Mouse (Mus musculus) heart, embryonic 12.5 days (tissue): ENCODE measurements at regions not wholly inside any gene's neighbourhood (a gene's known extent, or its start where the extent isn't known, plus 50 kb on each side); places are given as distances from the start of the nearest gene placed in this dataset.

ENCODE experiments used
- ATAC-seq: fragments of 200-750 bp; cut with Nextera tagmentation; 2 replicates; pipeline ENCODE4 v1.8.0; 2017; ENCODE audit warnings: moderate TSS enrichment, moderate library complexity; ENCODE audit not compliant: insufficient number of reproducible peaks, low FRiP score
- H3K27ac ChIP-seq: fragments of 300-500 bp; sonication (generic); 2 replicates; pipeline ENCODE4 v1.5.1; 2016; ENCODE audit warnings: mild to moderate bottlenecking, moderate library complexity; ENCODE audit not compliant: poor library complexity, severe bottlenecking
- H3K27me3 ChIP-seq: fragments of 300-500 bp; sonication (generic); replicated peaks from 2 replicates; pipeline ENCODE4 v1.6.1; 2016; ENCODE audit warnings: mild to moderate bottlenecking, moderate library complexity
- H3K36me3 ChIP-seq: fragments of 300-500 bp; sonication (generic); 2 replicates; pipeline ENCODE4 v1.6.1; 2016; ENCODE audit warnings: mild to moderate bottlenecking, moderate library complexity
- H3K4me1 ChIP-seq: fragments of 300-500 bp; sonication (generic); replicated peaks from 2 replicates; pipeline ENCODE4 v1.6.1; 2016; ENCODE audit warnings: mild to moderate bottlenecking
- H3K4me2 ChIP-seq: fragments of 300-500 bp; sonication (generic); 2 replicates; pipeline ENCODE4 v1.6.1; 2016; ENCODE audit warnings: mild to moderate bottlenecking, moderate library complexity
- H3K4me3 ChIP-seq: fragments of 300-500 bp; sonication (generic); 2 replicates; pipeline ENCODE4 v1.5.1; 2016; ENCODE audit warnings: mild to moderate bottlenecking
- H3K9ac ChIP-seq: fragments of 300-500 bp; sonication (generic); 2 replicates; pipeline ENCODE4 v1.6.1; 2016; ENCODE audit warnings: mild to moderate bottlenecking, moderate library complexity
- H3K9me3 ChIP-seq: fragments of 300-500 bp; sonication (generic); replicated peaks from 2 replicates; pipeline ENCODE4 v1.6.1; 2016; ENCODE audit warnings: mild to moderate bottlenecking, moderate library complexity
- WGBS: fragments of 180-500 bp; shearing (Covaris S2); methylation state at CpG from one replicate; pipeline ENCODE4 v1.1.7; 2016; 5-methylcytosine and 5-hydroxymethylcytosine counted together

DNA sequence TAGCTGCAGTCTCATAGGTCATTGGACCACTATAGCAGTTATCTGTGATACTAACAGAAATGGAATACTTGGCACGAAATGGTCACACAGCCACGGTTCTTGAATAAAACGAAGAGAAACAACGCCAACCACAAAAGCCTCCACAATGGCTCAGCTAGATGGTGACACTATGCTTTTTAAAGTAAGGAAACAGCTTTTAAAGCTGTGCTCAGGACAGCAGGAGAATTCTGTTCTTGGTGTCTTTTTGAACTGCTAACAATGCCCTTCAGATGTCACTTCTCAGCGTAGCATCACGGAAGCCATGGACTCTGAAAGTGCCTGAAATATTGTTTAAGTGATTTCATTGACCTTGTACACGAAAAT, 135.7 kb downstream of the Klhl25 start:
- Histone ChIP-seq H3K27me3 (no peaks in the 10 kb centered on the region; the same call in 1 of the 2 replicates), H3K4me3 (no peak overlapping the region), H3K4me2 (peak overlapping the region; percentile 44), H3K36me3 (no peaks in the 10 kb centered on the region), H3K4me1 (no peaks in the 10 kb centered on the region), H3K9ac (no peak overlapping the region), H3K27ac (no peak overlapping the region), H3K9me3 (no peaks in the 10 kb centered on the region)
- no peak for ATAC-seq
- 55% methylated on average over 7 of the region's 7 CpGs for WGBS

DNA sequence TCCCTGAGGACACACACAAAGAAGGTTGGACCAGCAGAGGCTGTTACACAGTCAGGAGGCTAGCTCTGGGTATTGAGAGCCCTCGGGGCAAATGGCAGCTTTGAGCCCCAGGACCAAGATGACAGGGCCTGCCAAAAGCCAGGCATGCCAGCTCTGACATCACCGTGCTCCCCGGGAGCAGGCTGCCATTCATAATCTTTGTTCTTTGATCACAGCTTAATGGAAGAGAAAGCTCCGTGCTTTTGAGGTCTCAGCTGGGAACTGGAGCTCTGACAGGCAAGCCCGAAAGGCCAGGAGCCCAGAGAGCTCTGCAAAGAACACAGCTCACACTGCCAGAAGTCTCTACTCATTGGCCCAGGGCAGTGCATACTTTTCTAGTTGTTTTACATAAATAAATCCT, 150.7 kb downstream of the Klhl25 start:
- no peaks in the 10 kb centered on the region for H3K36me3 ChIP-seq
- no peak overlapping the region for H3K4me3 ChIP-seq
- H3K4me1 ChIP-seq = no peaks in the 10 kb centered on the region
- H3K27me3 ChIP-seq = no peaks in the 10 kb centered on the region
- no peak overlapping the region for H3K27ac ChIP-seq
- WGBS = 35% methylated on average over 5 of the region's 5 CpGs
- no peak for ATAC-seq
- H3K4me2 ChIP-seq = no peak overlapping the region
- no peaks in the 10 kb centered on the region for H3K9me3 ChIP-seq
- no peak overlapping the region for H3K9ac ChIP-seq

DNA sequence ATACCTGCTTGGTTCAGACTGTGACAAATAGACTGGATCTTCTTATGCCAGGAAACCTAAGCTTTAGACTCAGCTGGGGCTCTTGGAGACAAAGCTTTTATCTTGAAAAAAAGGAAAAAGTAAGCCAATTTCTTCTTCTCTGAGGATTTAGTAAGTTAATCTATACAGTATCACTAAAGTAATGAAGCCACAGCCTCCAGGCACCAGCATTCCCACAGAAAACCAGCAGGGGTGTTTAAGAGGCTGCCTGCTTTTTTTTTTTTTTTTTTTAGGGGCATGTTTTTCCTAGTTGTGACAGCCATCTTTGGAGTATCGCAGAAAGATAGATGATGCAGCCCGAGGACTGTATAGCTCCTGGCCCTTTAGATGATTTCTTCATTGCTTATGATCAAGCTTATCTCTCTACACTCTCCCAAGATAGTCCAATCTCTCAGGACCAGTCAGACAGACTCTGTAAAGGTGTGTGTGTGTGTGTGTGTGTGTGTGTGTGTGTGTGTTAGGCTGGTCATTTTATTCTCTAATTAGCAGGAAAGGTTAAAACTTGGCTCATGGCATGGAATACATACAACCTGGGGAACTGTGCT, 151.3 kb downstream of the Klhl25 start:
- Histone ChIP-seq H3K4me1 (no peaks in the 10 kb centered on the region), H3K4me3 (no peak overlapping the region), H3K9me3 (no peaks in the 10 kb centered on the region), H3K4me2 (no peak overlapping the region), H3K27me3 (no peaks in the 10 kb centered on the region), H3K9ac (no peak overlapping the region), H3K36me3 (no peaks in the 10 kb centered on the region), H3K27ac (no peak overlapping the region)
- WGBS = 70% methylated on average over 2 of the region's 2 CpGs
- ATAC-seq = no peak

DNA sequence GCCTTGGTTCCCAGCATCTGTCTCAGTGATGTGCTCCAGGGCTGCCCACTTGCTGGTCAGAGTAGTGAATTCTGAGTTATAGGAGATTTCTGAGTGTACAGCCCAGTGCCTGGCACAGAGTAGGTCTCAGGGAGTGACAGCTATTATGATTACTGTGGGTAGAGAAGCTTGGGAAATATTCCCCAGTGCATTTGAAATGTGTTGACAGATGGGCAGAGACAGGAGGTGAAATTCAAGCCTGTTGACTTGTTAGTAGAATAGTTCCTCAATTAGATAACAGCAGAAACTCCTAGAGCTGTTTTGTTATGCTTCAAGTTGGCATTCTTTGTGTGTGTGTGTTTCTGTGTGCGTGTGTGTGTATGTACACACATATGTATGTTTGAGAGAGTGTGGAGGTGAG, 152.9 kb downstream of the Klhl25 start:
- no peak overlapping the region for H3K27ac ChIP-seq
- WGBS = 73% methylated on average over 1 of the region's 1 CpGs
- no peak overlapping the region for H3K9ac ChIP-seq
- no peaks in the 10 kb centered on the region for H3K4me1 ChIP-seq
- no peak overlapping the region for H3K4me3 ChIP-seq
- no peaks in the 10 kb centered on the region for H3K27me3 ChIP-seq
- no peaks in the 10 kb centered on the region for H3K9me3 ChIP-seq
- H3K4me2 ChIP-seq = no peak overlapping the region
- H3K36me3 ChIP-seq = no peaks in the 10 kb centered on the region
- no peak for ATAC-seq

DNA sequence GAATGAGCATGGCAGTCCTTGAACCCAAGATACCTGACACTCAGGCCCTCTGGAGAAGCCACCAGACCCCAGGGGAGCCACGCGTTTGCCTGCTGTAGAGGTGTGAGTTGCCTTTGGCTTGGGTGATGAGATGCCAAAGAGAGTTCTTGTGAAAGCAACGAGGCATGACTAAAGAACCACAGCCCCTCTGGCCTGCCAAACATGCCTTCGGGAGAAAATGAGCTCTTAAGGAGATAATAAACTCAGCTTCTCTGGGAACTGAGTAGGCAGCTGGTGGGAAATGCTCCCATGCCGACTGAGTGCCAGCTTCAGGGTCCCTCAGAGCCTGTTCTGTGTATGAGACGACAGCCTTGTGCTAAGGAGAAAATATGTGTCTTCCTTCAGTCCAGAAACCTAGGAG, 160.1 kb downstream of the Klhl25 start:
- no peaks in the 10 kb centered on the region for H3K27me3 ChIP-seq
- WGBS = 55% methylated on average over 6 of the region's 6 CpGs
- no peak overlapping the region for H3K4me2 ChIP-seq
- no peak overlapping the region for H3K9ac ChIP-seq
- ATAC-seq = no peak
- no peaks in the 10 kb centered on the region for H3K4me1 ChIP-seq
- no peaks in the 10 kb centered on the region for H3K36me3 ChIP-seq
- no peak overlapping the region for H3K4me3 ChIP-seq
- no peak overlapping the region for H3K27ac ChIP-seq
- H3K9me3 ChIP-seq = peaks cover 4% of the 10 kb centered on the region; the same call in 1 of the 2 replicates

DNA sequence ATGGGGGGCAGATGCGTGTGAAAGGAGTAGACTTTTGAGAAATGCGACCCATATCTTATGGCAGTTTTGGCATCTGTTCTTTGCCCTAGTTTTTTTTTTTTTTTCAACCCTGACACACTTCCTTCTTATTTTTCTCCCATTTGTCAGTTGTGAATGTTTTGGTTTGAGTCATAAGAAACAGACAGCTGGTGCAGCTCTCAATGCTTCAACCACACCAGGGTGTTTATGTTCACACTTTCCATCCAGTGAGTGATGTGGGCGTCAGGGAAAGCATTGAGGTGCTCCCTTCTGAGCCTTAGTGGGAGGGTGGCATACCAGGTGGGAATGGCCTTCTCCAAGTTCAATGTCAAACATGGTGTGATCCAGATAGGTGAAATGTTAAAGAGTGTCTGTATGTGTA, 181.9 kb upstream of the Agbl1 start:
- no peak for ATAC-seq
- Histone ChIP-seq H3K9me3 (no peaks in the 10 kb centered on the region), H3K36me3 (no peaks in the 10 kb centered on the region), H3K4me3 (no peak overlapping the region), H3K27ac (no peak overlapping the region), H3K4me2 (no peak overlapping the region), H3K9ac (no peak overlapping the region), H3K27me3 (no peaks in the 10 kb centered on the region), H3K4me1 (no peaks in the 10 kb centered on the region)
- WGBS = 57% methylated on average over 3 of the region's 3 CpGs

DNA sequence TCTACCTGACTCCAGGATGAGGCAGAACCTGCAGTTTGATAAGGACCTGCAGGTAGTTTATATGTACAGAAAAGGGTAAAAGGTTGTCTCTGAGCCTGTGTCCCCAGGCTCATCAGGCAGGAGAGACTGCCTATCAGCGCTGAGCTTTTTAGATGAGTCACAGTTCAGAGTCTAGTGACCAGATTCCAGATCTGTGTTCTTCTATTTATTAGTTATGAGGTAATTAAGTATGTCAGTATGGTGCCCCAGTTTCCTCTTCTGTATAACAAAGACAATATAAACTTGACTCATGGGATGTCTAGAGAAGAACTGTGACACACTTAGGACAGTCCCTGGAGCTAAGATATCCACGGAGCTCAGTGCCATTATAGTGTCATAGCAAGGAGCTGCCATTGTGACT, 180.3 kb upstream of the Agbl1 start:
- Histone ChIP-seq H3K36me3 (no peaks in the 10 kb centered on the region), H3K9ac (no peak overlapping the region), H3K4me2 (no peak overlapping the region), H3K4me1 (no peaks in the 10 kb centered on the region), H3K27me3 (no peaks in the 10 kb centered on the region), H3K27ac (no peak overlapping the region), H3K9me3 (no peaks in the 10 kb centered on the region), H3K4me3 (no peak overlapping the region)
- ATAC-seq = no peak
- WGBS = 71% methylated on average over 2 of the region's 2 CpGs

DNA sequence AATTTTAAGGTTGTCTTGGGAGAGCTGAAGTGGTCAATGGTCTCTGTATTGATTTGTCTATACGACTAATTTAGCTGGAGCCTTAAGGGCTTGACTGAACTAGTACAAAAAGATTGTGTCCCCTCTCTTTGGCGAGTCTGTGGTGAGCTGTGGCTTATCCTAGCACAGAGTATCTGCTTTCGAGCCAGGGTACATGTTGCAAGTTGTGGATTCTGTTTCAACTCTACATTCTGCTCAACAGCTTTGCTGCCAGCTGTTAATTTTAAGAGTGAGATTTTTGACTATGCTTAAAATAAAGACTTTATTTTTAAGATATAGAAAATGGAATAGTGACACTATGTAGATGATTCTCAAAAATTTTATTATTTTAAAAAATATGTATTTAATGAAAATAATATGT, 175.8 kb upstream of the Agbl1 start:
- WGBS = 62% methylated on average over 3 of the region's 3 CpGs
- no peak overlapping the region for H3K4me3 ChIP-seq
- H3K27me3 ChIP-seq = no peaks in the 10 kb centered on the region
- H3K36me3 ChIP-seq = no peaks in the 10 kb centered on the region
- no peaks in the 10 kb centered on the region for H3K4me1 ChIP-seq
- H3K27ac ChIP-seq = no peak overlapping the region
- H3K9me3 ChIP-seq = no peaks in the 10 kb centered on the region
- no peak for ATAC-seq
- H3K4me2 ChIP-seq = no peak overlapping the region
- no peak overlapping the region for H3K9ac ChIP-seq

DNA sequence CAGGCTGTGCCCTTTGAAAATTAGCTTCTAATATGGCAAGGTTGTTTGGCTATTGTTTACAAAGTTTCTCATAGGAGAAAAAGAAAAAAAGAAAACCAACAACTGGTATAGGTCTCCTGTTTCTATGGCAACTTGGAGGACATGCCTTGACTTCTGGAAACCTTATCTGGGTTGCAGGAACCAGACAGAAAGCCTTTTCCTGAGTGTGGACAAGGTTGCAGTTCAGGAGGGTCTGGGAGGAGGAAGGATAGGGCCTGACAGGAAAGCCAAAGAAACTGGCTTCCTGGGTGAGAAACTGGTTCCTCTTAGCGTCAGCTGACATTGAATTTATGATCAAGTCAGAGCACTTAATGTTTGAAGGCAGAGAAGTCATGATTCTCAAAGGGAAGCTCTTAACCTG, 130.5 kb upstream of the Agbl1 start:
- Histone ChIP-seq H3K9ac (no peak overlapping the region), H3K4me2 (no peak overlapping the region), H3K9me3 (no peaks in the 10 kb centered on the region), H3K36me3 (no peaks in the 10 kb centered on the region), H3K4me1 (no peaks in the 10 kb centered on the region), H3K27me3 (no peaks in the 10 kb centered on the region), H3K27ac (no peak overlapping the region), H3K4me3 (no peak overlapping the region)
- WGBS = 53% methylated on average over 1 of the region's 1 CpGs
- ATAC-seq = no peak

DNA sequence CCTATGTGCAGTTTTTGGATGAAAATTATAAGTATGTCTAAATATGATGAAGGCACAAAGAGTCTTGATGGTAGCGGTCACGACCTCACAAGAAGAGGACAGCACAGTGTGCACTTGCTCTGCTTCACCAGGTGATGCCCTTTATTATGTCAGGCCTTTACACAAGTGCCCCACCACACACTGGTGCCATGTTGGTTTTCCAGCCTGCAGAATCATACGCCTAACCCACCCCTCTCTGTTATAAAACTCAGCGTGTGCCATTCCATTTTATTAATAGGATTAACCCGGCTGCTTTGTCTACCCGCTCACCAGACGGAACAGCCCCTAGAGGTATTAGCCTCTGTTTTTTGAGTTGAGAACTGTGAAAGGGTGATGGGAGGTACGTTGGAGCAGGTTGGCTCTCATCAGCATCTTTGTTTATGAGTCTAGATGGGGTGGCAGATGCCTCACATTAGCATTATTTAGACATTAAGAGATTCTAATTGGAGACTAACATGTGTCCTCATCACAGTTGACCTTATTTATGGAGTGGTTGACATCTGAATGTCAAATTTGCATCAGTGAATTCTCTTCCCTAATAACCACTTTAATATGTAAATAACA, 108.3 kb upstream of the Agbl1 start:
- Histone ChIP-seq H3K9ac (no peak overlapping the region), H3K27ac (no peak overlapping the region), H3K27me3 (no peaks in the 10 kb centered on the region), H3K36me3 (no peaks in the 10 kb centered on the region), H3K4me1 (no peaks in the 10 kb centered on the region), H3K4me2 (no peak overlapping the region), H3K9me3 (no peaks in the 10 kb centered on the region), H3K4me3 (no peak overlapping the region)
- 83% methylated on average over 8 of the region's 8 CpGs for WGBS
- no peak for ATAC-seq

DNA sequence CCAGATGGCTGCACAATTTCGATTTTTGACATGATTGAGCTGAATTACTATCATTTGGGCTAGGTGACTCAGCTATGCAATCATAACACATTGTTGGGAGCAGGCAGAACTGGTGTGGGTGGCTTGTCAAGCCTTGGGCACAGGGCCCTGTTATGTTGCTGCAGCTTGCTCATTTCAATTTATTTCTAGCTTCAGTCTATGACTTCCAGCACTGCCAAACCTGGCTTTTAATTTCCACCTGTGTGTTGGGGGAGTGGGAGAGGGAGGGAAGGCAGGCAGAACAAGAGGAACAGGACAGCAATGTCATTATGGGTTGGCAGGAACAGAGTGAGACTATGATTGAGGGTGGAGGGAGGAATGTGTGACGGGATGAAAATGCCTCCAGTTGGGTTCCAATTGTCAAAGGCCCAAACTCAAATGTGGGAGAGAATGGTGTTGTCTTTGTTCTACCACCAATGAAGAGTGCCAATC, 102.0 kb upstream of the Agbl1 start:
- no peak overlapping the region for H3K27ac ChIP-seq
- no peaks in the 10 kb centered on the region for H3K36me3 ChIP-seq
- H3K9ac ChIP-seq = no peak overlapping the region
- H3K4me3 ChIP-seq = no peak overlapping the region
- WGBS = 57% methylated on average over 2 of the region's 2 CpGs
- no peaks in the 10 kb centered on the region for H3K4me1 ChIP-seq
- no peaks in the 10 kb centered on the region for H3K9me3 ChIP-seq
- ATAC-seq = no peak
- H3K27me3 ChIP-seq = no peaks in the 10 kb centered on the region
- H3K4me2 ChIP-seq = no peak overlapping the region

DNA sequence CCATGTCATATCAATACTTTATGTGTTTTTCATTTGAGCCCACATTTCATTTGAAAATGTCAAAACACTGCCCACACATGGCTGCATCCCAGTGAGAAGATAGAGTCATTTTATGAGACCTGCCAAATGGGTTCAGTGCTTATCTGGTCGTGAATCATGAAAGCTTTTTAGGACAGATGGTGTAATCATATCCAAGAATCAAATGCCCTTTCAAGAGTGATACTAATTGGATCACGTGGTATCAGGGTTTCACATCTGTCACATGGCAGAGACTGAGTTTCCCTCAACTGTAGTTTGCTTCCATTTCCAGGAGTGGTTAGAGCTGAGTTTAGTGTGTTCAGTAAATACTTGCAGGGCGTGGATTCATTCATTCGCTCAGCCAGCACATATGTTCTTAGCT, 87.2 kb upstream of the Agbl1 start:
- Histone ChIP-seq H3K4me1 (no peaks in the 10 kb centered on the region), H3K27ac (no peak overlapping the region), H3K9ac (no peak overlapping the region), H3K27me3 (no peaks in the 10 kb centered on the region), H3K36me3 (no peaks in the 10 kb centered on the region), H3K4me2 (no peak overlapping the region), H3K9me3 (no peaks in the 10 kb centered on the region), H3K4me3 (no peak overlapping the region)
- 73% methylated on average over 4 of the region's 4 CpGs for WGBS
- ATAC-seq = no peak
